Mouse (Mus musculus) ES-Bruce4 (cell line): Measurements from ENCODE around the gene Mrtfb.

Experiments
- CTCF ChIP-seq: IDR thresholded peaks from one replicate; pipeline ENCODE4 v1.8.1; 2011; ENCODE audit warnings: low read depth, low read length
- EP300 ChIP-seq: IDR thresholded peaks from 2 replicates; pipeline ENCODE4 v1.6.1; 2011; ENCODE audit warnings: low read depth, low read length; ENCODE audit not compliant: insufficient read depth
- POLR2A ChIP-seq: IDR thresholded peaks from one replicate; pipeline ENCODE4 v1.8.1; 2011; ENCODE audit warnings: low read length; ENCODE audit not compliant: insufficient read depth

GRCm38 (mm10) chr16:13366256-13366655 is 110.0 kb downstream of the Mrtfb start:
- TF ChIP-seq EP300 (no peak), CTCF (no peak), POLR2A (no peak)
